Mouse (Mus musculus) lung, postnatal 0 days (tissue): Measurements from ENCODE around the gene Lrrc10.

Source experiments
- CTCF ChIP-seq: IDR thresholded peaks from 2 replicates; pipeline ENCODE4 v1.5.1; 2016; ENCODE audit warnings: antibody characterized with exemption, mild to moderate bottlenecking
- EP300 ChIP-seq: IDR thresholded peaks from 2 replicates; pipeline ENCODE4 v1.6.1; 2016; ENCODE audit warnings: antibody characterized with exemption, mild to moderate bottlenecking, control low read depth

- TF ChIP-seq CTCF (peak; percentile 90), EP300 (no peak)
Measured at GRCm38 (mm10) chr10:117033785-117034184, 11.4 kb upstream of the Lrrc10 start.
